Mouse (Mus musculus): ENCODE data around the gene Inpp5b.
A peak's percentile ranks its signal among the peaks of the same experiment; 100 is the strongest.
"Not testable (repeated sequence)": the region's sequence is repeated elsewhere in the genome, so short reads cannot be mapped to it uniquely, and the experiment has no call there.

Gene Inpp5b

DNA sequence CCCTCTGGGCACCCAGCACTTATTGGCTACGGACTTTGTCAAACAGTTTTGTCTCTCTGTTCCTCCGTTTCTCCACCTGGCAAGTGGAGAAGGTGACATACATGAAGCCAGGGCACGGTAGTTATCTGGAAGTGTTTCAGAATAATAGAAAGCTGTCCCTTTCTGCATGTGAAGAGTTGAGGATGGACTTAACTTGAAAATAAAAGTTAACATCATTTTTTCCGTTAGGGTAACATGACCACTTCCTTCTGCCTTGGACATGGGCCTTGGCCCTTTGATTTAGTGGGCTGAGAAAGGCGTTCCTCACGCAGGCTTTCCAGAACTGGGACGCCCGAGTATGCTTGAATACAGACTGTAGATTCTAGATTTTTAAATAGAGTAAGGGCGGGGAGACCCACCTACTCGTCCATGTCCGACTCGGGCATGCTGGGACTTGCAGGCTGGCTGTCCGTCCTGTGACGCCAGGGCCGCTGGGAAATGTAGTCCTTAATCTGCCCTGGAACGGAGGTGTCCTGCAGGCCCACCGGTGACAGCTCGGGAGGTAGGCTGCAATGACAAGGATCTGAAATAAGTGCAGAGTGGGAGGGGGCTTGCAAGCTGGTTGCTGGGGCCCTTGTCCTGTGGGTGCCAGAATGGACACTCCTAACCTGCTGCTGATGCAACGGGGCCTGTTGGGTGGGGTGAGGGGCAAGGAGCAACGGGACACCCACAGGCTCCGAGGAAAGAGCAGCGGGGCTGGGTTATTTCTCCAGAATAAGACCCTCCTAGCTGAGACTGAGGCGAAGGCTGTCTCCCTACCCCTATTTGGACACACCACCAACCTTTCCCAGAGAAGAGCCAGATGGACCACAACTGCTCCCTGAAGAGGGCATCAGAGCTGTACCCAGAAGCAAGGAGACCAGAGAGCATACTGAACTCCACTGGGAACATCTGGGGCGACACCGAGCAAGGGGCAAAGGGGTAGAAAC is at the start of gene Inpp5b:
TSS of gene Inpp5b (plus strand) at position 475 of the 968 bp plus-strand sequence.
- peak; percentile 90 for DNase-seq (ENCODE audit: low read depth, low spot score)

DNA sequence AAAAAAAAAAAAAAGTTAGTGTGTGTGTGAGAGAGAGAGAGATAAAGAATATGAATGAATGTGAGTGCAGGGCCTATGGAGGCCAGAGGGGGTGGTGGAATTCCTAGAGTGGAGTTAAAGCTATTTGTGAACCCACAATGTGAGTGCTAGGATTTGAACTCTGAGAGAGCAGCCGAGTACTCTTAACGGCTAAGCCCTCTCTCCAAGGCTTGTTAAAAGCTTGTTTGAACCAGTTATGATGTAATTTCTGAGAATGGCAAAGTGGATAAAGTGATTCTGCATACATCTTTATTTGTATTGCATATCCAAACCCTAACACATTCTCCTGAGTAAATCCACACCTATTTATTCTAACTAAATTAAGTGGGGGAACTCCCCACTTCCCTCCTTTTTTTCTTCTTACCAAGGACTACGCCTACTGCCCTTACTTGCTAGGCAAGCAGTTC is 49.2 kb upstream of the Inpp5b start:
- DNase-seq (ENCODE audit: low read depth, low spot score) = peak; percentile 29

DNA sequence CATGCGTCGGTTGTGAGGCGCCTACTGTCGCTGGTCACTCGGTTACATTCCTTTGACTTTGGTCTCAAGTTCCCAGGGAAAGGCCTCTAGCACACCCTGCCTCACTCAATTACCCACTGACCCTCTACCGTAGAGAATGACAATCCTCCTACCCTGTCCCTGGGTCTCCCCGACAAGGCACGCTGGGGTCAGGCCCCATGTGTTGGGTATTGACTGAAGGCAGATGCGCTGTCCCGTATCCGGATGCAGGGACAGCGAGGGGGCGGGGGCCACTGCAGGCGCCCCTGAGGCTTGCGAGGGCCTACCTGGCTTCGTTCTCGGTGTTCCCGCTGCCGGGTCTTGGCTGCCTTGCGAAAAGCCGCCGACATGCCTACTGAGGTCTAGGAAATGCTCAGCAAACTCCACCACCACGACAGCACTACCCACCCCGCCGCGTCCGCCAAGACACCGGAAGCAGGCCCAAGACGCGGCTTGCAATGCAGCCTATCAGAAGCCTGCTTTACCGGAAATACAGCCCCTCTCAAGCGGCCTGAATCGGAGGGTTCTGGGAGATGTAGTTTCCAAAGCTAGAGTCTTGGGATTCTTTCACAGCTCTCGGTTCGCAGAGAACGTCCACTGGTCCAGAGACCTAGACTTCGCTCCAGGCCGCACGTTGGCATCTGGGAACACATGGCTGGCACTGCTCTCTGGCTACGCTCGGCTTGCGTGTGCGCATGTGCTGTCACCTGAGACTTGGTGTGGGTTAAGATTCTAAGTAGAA is 48.3 kb upstream of the Inpp5b start, which contains the start of gene Utp11:
TSS of gene Utp11 (minus strand) at position 466 of the 760 bp plus-strand sequence.
- peak; percentile 93 for DNase-seq (ENCODE audit: low read depth, low spot score)

DNA sequence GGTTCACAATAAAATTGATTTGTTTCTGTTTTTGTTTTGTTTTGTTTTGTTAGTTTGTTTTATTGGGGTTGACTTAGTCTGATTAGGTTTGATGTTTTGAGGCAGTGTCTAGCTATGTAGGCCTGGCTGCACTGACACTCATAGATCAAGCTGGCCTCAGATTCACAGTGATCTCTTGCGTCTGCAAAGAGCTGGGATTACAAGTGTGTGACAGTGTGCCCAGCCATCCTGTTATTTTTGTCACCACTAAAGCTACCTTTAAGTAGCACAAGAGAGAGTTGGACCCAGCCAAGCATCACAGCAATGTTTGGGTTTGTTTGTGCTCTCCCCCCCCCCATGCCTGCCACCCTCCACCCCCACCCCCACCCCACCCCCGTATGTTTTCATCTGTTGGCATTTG is 47.1 kb upstream of the Inpp5b start:
- DNase-seq (ENCODE audit: low read depth, low spot score) = peak; percentile 9

DNA sequence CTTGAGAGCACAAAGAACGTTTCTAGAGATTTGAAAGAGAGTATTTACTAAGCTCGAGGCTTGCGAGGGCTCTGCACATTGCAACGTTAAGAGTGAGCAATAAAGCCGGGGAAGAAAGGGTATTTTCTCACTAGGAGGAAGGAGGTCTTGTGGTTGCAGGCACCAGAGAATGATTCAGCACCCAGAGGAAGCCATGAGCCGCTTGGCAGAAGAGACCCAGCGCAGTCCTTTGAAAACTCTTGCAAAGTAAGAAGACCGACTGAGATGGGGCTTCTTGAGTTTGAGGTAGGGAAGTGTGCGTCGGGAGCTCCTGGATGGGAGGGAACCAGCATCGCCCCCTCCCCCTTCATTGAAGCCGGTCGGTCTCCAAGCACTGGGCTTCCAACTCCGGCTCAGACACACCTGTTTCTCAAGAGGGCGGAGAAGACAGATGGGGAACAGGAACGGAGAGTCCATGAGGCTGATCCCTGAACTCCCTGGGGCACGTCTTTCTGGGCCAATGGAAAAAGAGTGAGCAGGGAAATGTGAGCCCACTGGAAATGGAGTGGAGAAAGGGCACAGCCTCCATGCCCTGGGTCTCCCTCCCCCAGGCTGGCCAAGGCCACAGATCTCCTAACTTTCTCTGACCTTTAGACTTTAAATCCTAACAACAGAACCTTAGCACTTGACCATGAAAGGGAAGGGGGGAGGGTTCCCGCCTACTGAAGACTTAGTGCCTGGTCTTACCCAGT is 45.7 kb upstream of the Inpp5b start:
- DNase-seq (ENCODE audit: low read depth, low spot score) = no peak

DNA sequence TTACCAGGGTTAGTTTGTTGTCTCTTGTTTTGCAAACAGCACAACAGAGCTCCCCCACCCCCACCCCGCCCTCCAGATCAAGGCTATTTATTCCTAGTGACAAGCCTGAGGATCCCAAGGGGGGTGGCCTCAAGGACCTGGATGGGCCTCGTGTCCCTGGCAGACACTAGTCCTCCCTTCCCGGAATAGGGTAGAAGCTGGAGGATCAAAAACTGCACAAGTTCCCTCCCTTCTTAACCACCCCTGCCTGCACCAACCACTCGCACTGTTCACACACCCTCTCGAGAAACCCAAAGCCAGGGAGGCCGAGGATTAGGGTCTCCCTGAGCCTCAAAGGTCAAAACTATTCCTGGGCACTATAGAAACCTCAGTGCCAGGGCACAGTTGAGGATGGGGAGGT is 41.9 kb upstream of the Inpp5b start:
- DNase-seq (ENCODE audit: low read depth, low spot score) = no peak

DNA sequence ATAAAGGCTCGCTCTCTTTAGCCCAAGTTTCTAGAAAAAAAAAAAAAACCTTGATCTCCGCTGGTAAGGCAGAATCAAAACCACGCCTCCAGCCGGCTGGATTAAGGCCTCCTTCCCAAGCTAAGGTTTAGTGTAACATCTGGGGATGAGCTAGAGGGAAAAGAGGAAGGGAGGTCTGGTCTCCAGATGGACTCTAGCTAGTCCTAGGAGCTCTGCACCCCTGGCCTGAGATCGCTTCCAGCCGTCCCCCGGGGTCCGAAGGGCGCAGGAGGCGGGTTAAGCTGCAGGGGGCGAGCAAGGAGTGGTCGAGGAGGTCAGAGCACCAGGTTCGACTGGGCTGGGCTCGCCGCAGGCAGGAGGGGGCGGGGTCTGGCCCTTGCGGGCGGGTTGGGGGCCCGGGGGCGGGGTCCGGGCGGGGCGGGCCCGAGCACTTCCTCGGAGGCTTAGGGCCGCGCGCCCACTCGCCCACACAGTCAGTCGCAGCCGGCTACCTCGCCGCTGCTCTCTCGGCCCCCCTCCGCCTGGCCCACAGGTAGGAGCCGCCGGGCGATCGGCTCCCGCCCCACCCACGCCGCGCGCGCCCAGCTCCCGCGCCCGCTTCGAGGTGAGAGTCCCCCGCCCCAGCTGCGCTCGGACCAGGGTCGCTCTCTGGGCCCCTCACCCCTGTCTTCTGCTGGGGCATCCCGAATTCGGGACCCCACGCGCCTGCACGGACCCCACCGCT is 41.2 kb upstream of the Inpp5b start, which contains the start of gene Fhl3:
TSS of gene Fhl3 (plus strand) at position 454 of the 724 bp plus-strand sequence.
- DNase-seq (ENCODE audit: low read depth, low spot score) = peak; percentile 85

DNA sequence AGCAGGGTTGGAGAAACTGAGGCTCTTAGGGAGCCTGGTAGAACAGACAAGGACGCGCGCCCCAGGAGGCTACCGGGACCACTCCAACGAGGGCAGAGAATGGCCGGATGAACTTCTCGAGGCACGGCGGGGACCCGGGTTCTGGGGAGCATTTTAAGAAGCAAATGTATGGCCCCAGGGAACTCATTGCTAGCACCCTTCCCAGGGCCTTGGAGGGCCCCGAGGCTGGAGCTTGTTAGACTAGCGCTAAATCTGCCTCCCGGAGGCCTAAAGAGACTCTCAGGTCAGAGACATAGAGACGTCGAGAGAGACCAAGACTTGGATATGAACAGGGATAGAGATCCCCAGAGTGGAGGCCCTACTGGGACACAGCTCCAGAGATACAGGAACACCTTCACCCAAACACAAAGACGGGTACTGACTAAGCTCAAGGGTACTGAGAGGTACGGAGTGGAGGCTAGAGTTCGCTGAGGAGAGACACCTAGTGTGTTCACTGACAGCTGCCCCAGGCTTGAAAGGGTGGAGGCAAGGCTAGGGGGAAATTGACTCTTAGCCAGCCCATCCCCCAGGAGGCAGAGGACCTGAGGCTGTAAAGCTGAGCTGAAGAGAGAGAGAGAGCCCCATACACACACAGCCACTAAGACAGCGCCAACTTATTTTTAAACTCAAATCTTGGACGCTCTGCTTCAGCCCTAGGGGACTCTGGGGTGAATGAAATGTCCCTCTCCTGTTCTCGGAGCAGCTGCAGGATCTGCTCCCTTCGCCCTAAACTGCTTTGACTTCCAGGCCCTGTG is 40.4 kb upstream of the Inpp5b start:
- DNase-seq (ENCODE audit: low read depth, low spot score) = peak; percentile 87

DNA sequence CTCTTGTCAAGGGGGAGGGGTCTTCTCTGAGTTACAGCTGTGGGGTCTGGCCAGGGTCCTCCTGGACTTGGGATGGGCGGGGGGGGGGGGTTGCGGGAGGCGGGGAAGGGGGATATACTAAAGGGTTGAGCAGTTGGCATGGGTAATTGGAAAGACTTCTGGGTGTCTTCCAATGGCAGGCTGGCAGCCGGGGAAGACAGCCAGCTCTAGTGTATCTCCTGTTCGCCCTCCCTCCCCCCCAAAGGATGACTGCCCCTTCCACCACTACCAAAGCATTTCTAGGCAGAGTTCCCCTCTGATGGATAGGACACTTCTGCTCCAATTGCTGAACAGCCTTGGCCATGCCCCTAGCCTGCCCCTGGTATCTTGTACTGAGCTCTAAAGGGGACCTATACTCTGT is 39.7 kb upstream of the Inpp5b start:
- DNase-seq (ENCODE audit: low read depth, low spot score) = peak; percentile 16

DNA sequence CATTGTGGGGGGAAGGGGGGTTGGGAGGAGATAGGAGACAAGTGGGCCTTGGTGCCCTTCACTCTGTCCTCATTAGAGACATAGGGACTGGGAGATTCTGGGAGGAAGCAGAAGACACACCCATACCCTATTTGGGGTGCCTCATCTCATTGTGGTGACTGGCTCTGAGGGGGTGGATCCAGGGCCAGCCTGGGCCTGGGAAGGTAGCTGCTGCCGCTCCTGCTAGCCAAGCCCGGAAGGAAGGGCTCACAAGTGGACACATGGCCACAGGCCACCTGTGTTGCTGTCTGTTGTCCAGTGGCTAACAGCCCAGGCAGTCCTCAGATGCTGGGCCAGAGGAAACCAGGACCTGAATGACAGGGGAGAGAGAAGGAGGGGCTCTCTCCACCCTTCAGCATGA is 38.2 kb upstream of the Inpp5b start:
- DNase-seq (ENCODE audit: low read depth, low spot score) = no peak

DNA sequence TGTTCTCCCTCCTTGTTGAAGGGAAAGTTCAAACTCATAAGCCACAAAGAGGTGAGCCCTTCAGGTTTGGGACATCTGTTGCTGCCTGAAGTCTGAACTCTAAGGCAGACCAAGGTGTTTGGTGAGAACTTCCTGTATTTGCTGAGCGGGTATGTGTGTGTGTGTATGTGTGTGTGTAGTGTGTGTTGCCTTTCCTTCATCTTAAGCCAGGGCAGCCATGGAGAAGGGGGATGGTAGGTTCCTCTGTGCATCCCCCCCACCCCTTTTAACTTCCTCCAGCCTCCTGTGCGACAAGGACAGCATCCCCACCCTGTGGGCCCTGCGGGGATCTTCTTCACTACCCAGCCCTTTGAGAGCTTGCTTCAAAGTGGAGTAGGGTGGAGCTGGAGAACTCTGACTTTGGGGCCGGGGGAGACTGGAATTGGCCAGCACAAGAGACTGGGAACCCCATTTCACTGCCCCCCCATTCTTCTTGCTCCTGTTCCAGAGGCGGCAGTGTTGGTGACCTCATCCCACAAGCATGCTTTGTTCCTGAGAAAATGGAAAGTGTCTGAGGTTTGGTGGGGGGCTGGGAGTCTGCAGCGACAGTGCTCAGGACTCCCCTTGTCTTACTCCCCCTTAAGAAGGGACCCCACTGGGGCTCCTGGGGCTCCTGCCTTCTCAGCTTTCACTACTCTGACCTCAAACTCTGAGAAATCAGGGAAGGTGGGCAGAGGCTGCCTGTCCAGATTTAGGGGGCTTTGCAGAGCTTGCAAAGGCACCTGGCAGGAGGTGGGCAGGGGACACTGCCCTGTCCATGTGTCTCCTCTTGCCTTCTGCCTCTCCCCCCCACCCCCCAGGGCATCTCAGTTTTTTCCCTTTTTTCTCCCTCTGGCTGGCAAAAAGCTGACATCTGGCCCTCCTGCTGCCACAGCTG is 37.5 kb upstream of the Inpp5b start:
- DNase-seq (ENCODE audit: low read depth, low spot score) = peak; percentile 80

DNA sequence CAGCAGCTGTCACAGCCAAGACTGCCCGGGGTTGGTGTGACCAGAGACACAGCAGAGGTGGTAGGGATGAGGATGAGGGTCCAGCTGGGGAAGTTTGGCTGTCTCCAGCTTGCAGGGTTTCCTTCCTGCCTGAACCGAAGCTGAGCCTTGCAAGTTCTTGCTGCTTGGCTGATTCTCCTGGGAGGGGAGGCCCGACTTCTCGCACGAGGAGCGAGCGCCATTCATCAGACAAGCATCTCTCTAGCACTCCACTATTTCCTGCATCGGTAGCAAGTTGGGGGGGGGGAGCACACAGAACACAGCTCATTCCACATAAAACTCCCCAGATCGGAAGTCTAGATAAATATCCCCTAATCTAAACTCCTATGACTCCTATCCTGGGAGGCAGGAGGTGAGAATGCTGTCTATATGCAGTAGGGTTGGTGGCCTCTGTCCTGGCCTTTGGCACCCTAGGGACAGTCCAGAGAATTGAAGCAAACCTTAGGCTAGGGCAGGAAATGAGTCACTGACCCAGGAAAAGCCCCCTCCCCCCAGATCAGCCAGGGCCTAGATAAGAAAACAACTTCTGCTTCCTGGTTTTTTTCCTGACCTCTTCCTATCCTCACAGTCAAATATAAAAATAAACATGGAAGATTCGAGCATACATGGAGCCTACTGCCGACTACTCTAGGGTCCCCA is 36.7 kb upstream of the Inpp5b start:
- peak; percentile 69 for DNase-seq (ENCODE audit: low read depth, low spot score)

DNA sequence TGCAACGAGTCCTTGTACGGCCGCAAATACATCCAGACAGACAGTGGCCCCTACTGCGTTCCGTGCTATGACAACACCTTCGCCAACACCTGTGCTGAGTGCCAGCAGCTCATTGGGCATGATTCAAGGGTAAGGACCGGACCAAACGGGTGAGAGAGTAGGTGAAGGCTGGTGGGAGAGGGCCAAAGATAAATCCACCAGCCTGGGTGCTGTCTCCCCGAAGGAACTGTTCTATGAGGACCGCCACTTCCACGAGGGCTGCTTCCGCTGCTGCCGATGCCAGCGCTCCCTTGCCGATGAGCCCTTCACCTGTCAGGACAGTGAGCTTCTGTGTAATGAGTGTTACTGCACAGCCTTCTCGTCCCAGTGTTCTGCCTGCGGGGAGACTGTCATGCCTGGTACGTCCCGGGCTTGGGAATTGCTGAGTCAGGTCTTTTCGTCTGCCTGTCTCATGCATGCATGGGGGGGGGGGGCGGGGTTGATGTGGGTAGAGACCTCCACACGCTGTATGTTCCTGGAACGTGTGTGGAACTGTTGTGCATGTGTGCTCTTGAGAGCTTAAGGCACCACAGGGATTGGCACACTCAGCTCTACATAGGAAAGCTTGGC is 35.9 kb upstream of the Inpp5b start:
- DNase-seq (ENCODE audit: low read depth, low spot score) = no peak

DNA sequence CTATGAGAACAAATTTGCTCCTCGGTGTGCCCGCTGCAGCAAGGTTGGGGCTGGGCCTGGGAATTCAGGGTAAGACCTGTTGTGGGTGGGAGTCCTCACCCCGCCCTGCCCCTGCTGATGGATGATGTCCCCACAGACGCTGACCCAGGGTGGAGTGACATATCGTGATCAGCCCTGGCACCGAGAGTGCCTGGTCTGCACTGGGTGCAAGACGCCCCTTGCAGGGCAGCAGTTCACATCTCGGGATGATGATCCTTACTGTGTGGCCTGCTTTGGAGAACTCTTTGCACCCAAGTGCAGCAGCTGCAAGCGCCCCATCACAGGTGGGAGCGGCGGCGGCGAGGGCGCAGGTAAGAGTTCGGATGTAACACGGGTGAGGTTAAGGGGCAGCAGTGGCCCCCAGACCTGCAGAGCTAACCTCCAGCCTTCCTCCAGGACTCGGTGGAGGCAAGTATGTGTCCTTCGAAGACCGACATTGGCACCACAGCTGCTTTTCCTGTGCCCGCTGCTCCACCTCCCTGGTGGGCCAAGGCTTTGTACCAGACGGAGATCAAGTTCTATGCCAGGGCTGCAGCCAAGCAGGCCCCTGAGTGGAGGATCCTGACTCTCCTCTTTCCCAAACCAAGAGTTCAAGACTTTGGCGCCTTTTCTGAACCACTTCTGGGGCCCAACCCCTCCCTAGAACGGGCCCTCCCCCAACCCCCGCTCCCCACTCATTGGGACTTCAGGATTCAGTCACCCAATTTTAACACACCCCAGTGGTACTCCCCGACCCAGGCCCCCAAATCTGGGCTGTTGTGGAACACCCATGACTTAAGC is 34.1 kb upstream of the Inpp5b start:
- DNase-seq (ENCODE audit: low read depth, low spot score) = peak; percentile 8

DNA sequence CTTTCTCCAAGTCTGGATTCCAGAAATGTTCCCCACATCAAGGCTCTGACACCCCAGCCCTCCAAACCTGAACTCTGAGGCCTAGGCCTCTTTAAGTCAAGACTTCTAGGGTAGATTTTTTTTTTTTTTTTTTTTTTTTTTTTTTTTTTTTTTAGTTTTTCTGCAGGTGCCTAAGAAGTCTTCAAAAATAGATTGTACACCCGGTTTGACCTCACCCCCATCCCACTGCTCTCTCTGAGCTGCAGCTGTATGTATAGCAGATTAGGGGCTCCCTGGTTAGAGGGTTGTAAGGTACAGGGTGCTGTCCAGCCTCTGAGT is 33.5 kb upstream of the Inpp5b start:
- DNase-seq (ENCODE audit: low read depth, low spot score) = not testable (repeated sequence)

DNA sequence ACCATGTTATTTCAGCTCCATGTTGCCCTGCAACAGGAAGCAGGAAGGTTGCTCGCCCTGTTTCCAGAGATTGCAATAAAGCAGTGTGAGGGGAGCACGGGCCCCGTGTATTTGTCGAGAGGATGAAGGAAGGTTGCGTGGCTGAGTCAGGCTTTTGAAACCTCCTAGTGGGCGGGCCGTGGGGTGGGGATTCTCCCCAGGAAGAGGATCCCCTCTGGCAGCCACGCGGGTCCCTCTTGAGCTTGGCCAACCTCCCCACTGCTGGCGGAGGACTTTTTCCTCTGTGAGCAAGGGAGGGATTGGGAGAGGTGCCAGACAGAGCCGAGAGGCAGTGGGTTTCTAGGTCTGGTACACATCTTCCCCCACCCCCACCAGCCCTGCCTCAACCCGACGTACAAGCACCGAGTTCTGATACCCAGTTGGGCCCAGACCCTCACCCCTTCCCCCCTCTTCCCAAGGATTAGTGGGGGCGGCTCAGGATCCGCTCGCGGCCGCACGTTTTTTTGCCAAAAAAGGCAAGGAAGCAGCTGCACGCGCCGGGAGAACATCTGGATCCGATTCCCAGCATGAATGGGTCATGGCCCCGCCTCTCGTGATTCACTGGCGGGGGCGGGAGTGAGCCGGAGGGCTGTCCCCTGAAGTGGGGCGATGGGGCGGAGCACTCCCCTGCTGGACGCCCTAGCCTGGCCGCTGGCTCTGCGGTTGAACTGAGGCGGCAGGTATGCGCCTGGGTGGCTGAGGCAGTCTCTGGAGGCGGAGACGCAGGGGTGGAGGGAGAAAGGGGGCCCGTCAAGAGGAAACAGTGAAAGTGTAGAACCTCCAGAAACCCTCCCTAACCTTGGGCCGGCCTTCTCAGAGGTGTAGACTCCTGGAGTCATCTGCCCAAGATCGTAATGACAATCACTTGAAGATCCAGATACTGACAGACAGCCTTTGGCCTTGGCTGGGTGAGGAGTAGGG is 32.9 kb upstream of the Inpp5b start:
- peak; percentile 96 for DNase-seq (ENCODE audit: low read depth, low spot score)

Measured in A20 (cell line).